Mouse (Mus musculus): ENCODE results near the gene Ptpra. TPM values are rescaled to one million over a fixed set of nuclear protein-coding genes. Genes with fewer than 3 reads are reported as not detected.

Ptpra gene
- total and polyA plus RNA-seq, 2 experiments from 2014 or later, result 21.7 to 44.5 TPM

- Histone ChIP-seq H3K9me3 (replicated peaks; ENCODE audit: control insufficient read depth, low read length) (no peaks in the 10 kb centered on the region), H3K27ac (ENCODE audit: low read depth) (no peak overlapping the region), H3K27me3 (ENCODE audit: control insufficient read depth, insufficient read depth, low read length) (peaks cover 76% of the 10 kb centered on the region), H3K36me3 (replicated peaks; ENCODE audit: control insufficient read depth, insufficient read depth, low read length) (no peaks in the 10 kb centered on the region), H3K4me2 (ENCODE audit: low read depth, low read length) (no peak overlapping the region), H3K4me3 (ENCODE audit: low read depth, low read length) (no peak overlapping the region), H3K9ac (replicated peaks; ENCODE audit: low read depth, low read length) (no peak overlapping the region), H3K4me1 (ENCODE audit: control insufficient read depth, insufficient read depth) (peaks cover 9% of the 10 kb centered on the region; the same call in 1 of the 2 replicates)
- DNase-seq (ENCODE audit: low spot score), result no peak
- 11% methylated on average over 11 of the region's 11 CpGs for WGBS
- TF ChIP-seq EP300 (IDR thresholded peaks at IDR 0.05; ENCODE audit: low read depth) (no peak), CTCF (IDR thresholded peaks at IDR 0.05; ENCODE audit: low read depth) (peak; percentile 48)
- ATAC-seq (ENCODE audit: insufficient read depth, low read depth), result no peak
These were observed 128.1 kb downstream of the Ptpra start for GRCm38 (mm10) chr2:130578148-130578547.

DNA sequence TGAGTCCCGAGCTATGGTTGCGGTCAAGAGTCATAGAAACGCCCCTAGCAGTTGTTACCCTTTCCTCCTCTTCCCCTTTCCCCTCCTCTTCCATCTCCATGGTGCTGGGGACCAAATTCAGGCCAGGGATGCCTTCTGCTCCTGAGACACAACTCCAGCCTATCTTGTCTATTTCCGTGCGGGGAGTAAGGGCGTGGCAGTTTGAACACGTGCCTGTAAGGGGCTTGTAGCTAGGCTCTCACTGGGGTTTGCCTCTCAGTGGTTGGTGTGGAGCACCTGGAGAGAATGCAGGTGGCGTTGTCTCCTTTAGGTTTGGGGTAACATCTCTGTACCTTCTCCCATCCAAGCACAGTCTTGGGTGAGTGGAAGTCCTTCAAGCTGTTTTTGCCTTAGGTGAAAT lies 129.7 kb downstream of the Ptpra start:
- DNase-seq (ENCODE audit: low spot score) (no peak), ATAC-seq (ENCODE audit: insufficient read depth, low read depth) (no peak)
- TF ChIP-seq EP300 (IDR thresholded peaks at IDR 0.05; ENCODE audit: low read depth), result no peak
- no peak for TF ChIP-seq CTCF (IDR thresholded peaks at IDR 0.05; ENCODE audit: low read depth)
- H3K4me1 ChIP-seq (ENCODE audit: control insufficient read depth, insufficient read depth), result peaks cover 9% of the 10 kb centered on the region; the same call in 1 of the 2 replicates
- H3K27ac ChIP-seq (ENCODE audit: low read depth), result no peak overlapping the region
- H3K9ac ChIP-seq (replicated peaks; ENCODE audit: low read depth, low read length), result no peak overlapping the region
- WGBS, result 14% methylated on average over 8 of the region's 8 CpGs
- H3K9me3 ChIP-seq (replicated peaks; ENCODE audit: control insufficient read depth, low read length), result no peaks in the 10 kb centered on the region
- no peak overlapping the region; the same call in 1 of the 2 replicates for H3K4me3 ChIP-seq (ENCODE audit: low read depth, low read length)
- no peak overlapping the region for H3K4me2 ChIP-seq (ENCODE audit: low read depth, low read length)
- H3K36me3 ChIP-seq (replicated peaks; ENCODE audit: control insufficient read depth, insufficient read depth, low read length), result no peaks in the 10 kb centered on the region
- peaks cover 76% of the 10 kb centered on the region for H3K27me3 ChIP-seq (ENCODE audit: control insufficient read depth, insufficient read depth, low read length)

GRCm38 (mm10) chr2:130581201-130581600 lies 131.1 kb downstream of the Ptpra start:
- DNase-seq (ENCODE audit: low spot score), result no peak
- 7% methylated on average over 16 of the region's 16 CpGs for WGBS
- Histone ChIP-seq H3K4me3 (ENCODE audit: low read depth, low read length) (peak overlapping the region; percentile 42), H3K27ac (ENCODE audit: low read depth) (no peak overlapping the region), H3K4me1 (ENCODE audit: control insufficient read depth, insufficient read depth) (peaks cover 9% of the 10 kb centered on the region; the same call in 1 of the 2 replicates), H3K27me3 (ENCODE audit: control insufficient read depth, insufficient read depth, low read length) (peaks cover 63% of the 10 kb centered on the region), H3K4me2 (ENCODE audit: low read depth, low read length) (peak overlapping the region; percentile 56), H3K36me3 (replicated peaks; ENCODE audit: control insufficient read depth, insufficient read depth, low read length) (no peaks in the 10 kb centered on the region), H3K9ac (replicated peaks; ENCODE audit: low read depth, low read length) (no peak overlapping the region), H3K9me3 (replicated peaks; ENCODE audit: control insufficient read depth, low read length) (no peaks in the 10 kb centered on the region)
- no peak for TF ChIP-seq EP300 (IDR thresholded peaks at IDR 0.05; ENCODE audit: low read depth)
- no peak for TF ChIP-seq CTCF (IDR thresholded peaks at IDR 0.05; ENCODE audit: low read depth)
- ATAC-seq (ENCODE audit: insufficient read depth, low read depth), result no peak

DNA sequence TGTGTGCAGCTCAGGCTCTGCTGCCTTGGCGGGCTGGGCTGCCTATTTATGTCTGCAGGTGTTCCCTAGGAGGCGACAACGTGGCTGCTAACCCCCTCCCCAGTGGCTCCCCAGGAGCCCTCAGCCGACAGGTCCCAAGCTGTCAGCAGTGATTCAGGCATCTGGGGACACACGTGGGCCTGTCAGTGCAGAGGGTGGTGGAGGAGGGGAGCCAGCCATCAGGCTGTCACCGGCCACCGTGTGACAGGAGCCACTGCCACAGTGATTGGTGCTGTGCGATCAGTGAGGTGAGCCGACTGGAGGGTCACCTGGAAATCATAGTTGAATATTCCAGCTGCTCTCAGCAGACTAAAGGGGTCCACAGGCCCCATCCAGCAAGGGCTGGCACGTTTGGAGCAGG lies 132.5 kb downstream of the Ptpra start, which contains the start of gene Avp:
Gene Avp, minus strand, starts transcription at position 3 of the 400 bp plus-strand sequence.
- Histone ChIP-seq H3K9me3 (replicated peaks; ENCODE audit: control insufficient read depth, low read length) (no peaks in the 10 kb centered on the region), H3K27me3 (ENCODE audit: control insufficient read depth, insufficient read depth, low read length) (peaks cover 49% of the 10 kb centered on the region), H3K4me2 (ENCODE audit: low read depth, low read length) (no peak within 1 kb of the TSS), H3K4me3 (ENCODE audit: low read depth, low read length) (no peak within 1 kb of the TSS), H3K4me1 (ENCODE audit: control insufficient read depth, insufficient read depth) (peaks cover 9% of the 10 kb centered on the region; the same call in 1 of the 2 replicates), H3K27ac (ENCODE audit: low read depth) (no peak within 1 kb of the TSS), H3K9ac (replicated peaks; ENCODE audit: low read depth, low read length) (no peak within 1 kb of the TSS), H3K36me3 (replicated peaks; ENCODE audit: control insufficient read depth, insufficient read depth, low read length) (no peaks in the 10 kb centered on the region)
- ATAC-seq (ENCODE audit: insufficient read depth, low read depth), result no peak
- no peak for DNase-seq (ENCODE audit: low spot score)
- TF ChIP-seq EP300 (IDR thresholded peaks at IDR 0.05; ENCODE audit: low read depth) (no peak), CTCF (IDR thresholded peaks at IDR 0.05; ENCODE audit: low read depth) (no peak)
- WGBS, result 37% methylated on average over 10 of the region's 10 CpGs

GRCm38 (mm10) chr2:130583902-130584560 lies 134.0 kb downstream of the Ptpra start:
- H3K4me1 ChIP-seq (ENCODE audit: control insufficient read depth, insufficient read depth), result peaks cover 9% of the 10 kb centered on the region; the same call in 1 of the 2 replicates
- peaks cover 35% of the 10 kb centered on the region for H3K27me3 ChIP-seq (ENCODE audit: control insufficient read depth, insufficient read depth, low read length)
- H3K9me3 ChIP-seq (replicated peaks; ENCODE audit: control insufficient read depth, low read length), result no peaks in the 10 kb centered on the region
- DNase-seq (ENCODE audit: low spot score) (no peak), ATAC-seq (ENCODE audit: insufficient read depth, low read depth) (peak; percentile 17; the same call in 1 of the 2 replicates)
- no peak overlapping the region for H3K4me3 ChIP-seq (ENCODE audit: low read depth, low read length)
- no peak overlapping the region for H3K27ac ChIP-seq (ENCODE audit: low read depth)
- H3K4me2 ChIP-seq (ENCODE audit: low read depth, low read length), result no peak overlapping the region
- no peak overlapping the region for H3K9ac ChIP-seq (replicated peaks; ENCODE audit: low read depth, low read length)
- TF ChIP-seq CTCF (IDR thresholded peaks at IDR 0.05; ENCODE audit: low read depth), result no peak
- no peak for TF ChIP-seq EP300 (IDR thresholded peaks at IDR 0.05; ENCODE audit: low read depth)
- H3K36me3 ChIP-seq (replicated peaks; ENCODE audit: control insufficient read depth, insufficient read depth, low read length), result no peaks in the 10 kb centered on the region
- 45% methylated on average over 10 of the region's 10 CpGs for WGBS
